Mouse (Mus musculus): ENCODE data around the gene Cwc25.

Cwc25 gene

DNA sequence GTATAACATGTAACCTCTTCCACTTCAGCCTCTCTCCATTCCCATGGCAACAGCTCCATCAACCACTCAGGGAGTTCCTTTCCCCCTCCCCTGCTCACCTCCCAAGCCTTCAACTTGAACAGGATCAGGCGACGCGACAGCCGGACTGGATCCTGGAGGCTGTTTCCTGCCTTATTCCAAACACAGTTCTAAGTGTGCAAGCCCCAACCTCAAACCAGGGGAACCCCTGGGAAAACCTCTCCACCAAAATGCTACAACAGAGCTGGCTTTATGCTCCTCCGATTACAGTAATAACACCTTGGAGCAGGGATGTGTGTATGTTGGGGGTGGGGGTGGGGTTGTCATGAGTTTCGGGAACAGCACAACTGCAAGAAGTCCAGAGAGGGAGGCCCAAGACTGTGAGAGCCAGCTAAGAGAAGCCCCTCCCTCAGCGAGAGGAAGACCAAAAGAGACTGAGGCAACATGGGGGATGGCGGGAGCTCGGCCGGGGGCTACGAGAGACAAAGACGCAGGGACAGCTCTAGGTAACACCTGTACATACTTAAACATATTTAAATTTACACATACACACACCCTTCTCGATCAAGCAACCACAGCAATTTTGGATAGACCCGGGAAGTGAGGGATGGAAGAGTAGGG, 68.3 kb downstream of the Cwc25 start:
- DNase-seq: no peak

DNA sequence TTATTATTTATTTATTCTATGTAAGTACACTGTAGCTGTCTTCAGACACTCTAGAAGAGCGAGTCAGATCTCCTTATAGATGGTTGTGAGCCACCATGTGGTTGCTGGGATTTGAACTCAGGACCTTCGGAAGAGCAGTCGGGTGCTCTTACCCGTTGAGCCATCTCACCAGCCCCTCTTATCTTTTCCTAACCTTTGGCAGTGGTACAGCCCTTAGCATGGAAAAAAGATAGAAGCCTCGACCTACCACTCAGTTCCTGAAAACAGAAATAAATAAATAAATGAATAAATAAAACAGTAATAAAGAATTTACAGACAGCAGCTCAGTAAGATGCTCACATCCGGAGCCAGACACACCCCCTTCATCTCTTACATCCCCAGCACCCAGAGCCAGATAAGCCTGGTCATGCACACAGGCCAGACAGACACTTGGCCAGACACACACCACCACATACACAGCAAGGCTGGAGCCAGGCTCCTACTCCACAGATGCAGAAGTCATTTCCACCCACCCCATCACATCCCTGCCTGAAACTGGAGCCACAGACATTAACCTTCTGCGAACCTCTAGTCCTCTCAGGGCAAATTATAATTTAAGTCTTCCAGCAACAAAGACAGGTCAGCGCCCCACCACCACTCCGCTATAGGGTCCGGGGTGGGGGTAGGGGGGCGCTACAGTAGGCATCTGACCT, 69.0 kb downstream of the Cwc25 start:
- DNase-seq: no peak

GRCm38 (mm10) chr11:97696669-97697068, 69.7 kb downstream of the Cwc25 start:
- no peak for DNase-seq

GRCm38 (mm10) chr11:97695712-97696401, 70.5 kb downstream of the Cwc25 start:
- no peak for DNase-seq

Data from thymus, adult 18-20 months (tissue).